Mouse (Mus musculus): ENCODE measurements around the gene Klrb1f.

DNA sequence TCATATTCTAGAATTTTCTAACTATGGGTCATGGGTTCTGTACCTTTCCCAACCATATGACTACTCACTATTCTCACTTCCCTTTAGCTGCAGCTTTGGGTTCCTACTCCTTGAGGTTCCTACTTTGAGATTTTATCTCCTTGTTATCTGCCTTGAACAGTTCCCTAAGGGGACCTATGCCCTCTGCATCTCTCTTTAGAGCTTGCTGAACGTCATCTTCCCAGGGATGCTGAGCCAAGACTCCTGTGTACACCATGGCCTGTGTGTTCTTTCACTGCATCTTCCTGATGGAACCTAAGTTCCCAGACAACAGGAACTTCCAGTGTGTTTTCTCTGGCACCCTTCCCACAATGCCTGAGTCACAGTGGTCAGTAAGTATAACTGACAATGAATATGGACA, 52.2 kb downstream of the Klrb1f start:
- TF ChIP-seq CTCF (IDR thresholded peaks at IDR 0.05; ENCODE audit: insufficient read depth, low read depth, low read length), result no peak
- no peak for TF ChIP-seq POLR2A (IDR thresholded peaks at IDR 0.05; ENCODE audit: insufficient read depth, low read depth, low read length)
